Mouse (Mus musculus) lung, postnatal 0 days (tissue): ENCODE measurements around the gene Msi2. TPM values are rescaled to one million over a fixed set of nuclear protein-coding genes. Genes with fewer than 3 reads are reported as not detected.
A peak's percentile ranks its signal among the peaks of the same experiment; 100 is the strongest.

Experiments used
- ATAC-seq: fragments of 200-750 bp; cut with Nextera tagmentation; 2 replicates; pipeline ENCODE4 v1.8.0; 2017; ENCODE audit warnings: moderate library complexity
- DNase-seq: peaks from one replicate; pipeline ENCODE4 v3.0.0-alpha.2; 2016; ENCODE audit warnings: low spot score
- H3K27ac ChIP-seq: fragments of 300-500 bp; sonication (generic); 2 replicates; pipeline ENCODE4 v1.5.1; 2014; ENCODE audit warnings: antibody characterized with exemption, mild to moderate bottlenecking, low read length, mixed read lengths
- H3K27me3 ChIP-seq: fragments of 300-500 bp; sonication (generic); replicated peaks from 2 replicates; pipeline ENCODE4 v1.6.1; 2014; ENCODE audit warnings: low read length, mixed read lengths; ENCODE audit not compliant: insufficient read depth
- H3K36me3 ChIP-seq: fragments of 300-500 bp; sonication (generic); 2 replicates; pipeline ENCODE4 v1.6.1; 2014; ENCODE audit warnings: low read length, mixed read lengths; ENCODE audit not compliant: insufficient read depth
- H3K4me1 ChIP-seq: fragments of 300-500 bp; sonication (generic); 2 replicates; pipeline ENCODE4 v1.6.1; 2014; ENCODE audit warnings: antibody characterized with exemption, low read depth, low read length, mixed read lengths; ENCODE audit not compliant: insufficient read depth
- H3K4me2 ChIP-seq: fragments of 300-500 bp; sonication (generic); replicated peaks from 2 replicates; pipeline ENCODE4 v1.6.1; 2014; ENCODE audit warnings: low read depth, mild to moderate bottlenecking, low read length, moderate library complexity, mixed read lengths
- H3K4me3 ChIP-seq: fragments of 300-500 bp; sonication (generic); 2 replicates; pipeline ENCODE4 v1.5.1; 2014; ENCODE audit warnings: low read depth, low read length
- H3K9ac ChIP-seq: fragments of 300-500 bp; sonication (generic); replicated peaks from 2 replicates; pipeline ENCODE4 v1.6.1; 2014; ENCODE audit warnings: low read depth, mild to moderate bottlenecking
- H3K9me3 ChIP-seq: fragments of 300-500 bp; sonication (generic); 2 replicates; pipeline ENCODE4 v1.6.1; 2016; ENCODE audit warnings: low read length, mixed read lengths
- CTCF ChIP-seq: IDR thresholded peaks from 2 replicates; pipeline ENCODE4 v1.5.1; 2016; ENCODE audit warnings: antibody characterized with exemption, mild to moderate bottlenecking
- EP300 ChIP-seq: IDR thresholded peaks from 2 replicates; pipeline ENCODE4 v1.6.1; 2016; ENCODE audit warnings: antibody characterized with exemption, mild to moderate bottlenecking, control low read depth
- WGBS: fragments of 180-500 bp; shearing (Covaris S2); extraction: QIAGEN DNeasy Blood & Tissue Kit; methylation state at CpG from one replicate; pipeline ENCODE4 v1.1.7; 2014; 5-methylcytosine and 5-hydroxymethylcytosine counted together
- polyA plus RNA-seq: library from polyadenylated mRNA; unstranded; fragments of >200 nt; fragmentation: Nextera tagmentation; extraction: Ambion mirVana; gene quantifications from 2 replicates; pipeline ENCODE4 v1.2.1, GENCODE M21; 2015

Msi2 gene
- polyA plus RNA-seq, 1 experiment from 2014 or later: 12.6 TPM

GRCm38 (mm10) chr11:88356016-88356415 lies 362.3 kb downstream of the Msi2 start:
- no peak for DNase-seq
- Histone ChIP-seq H3K36me3 (0 out of 2 replicates have a peak, but pooled peaks cover 3% of the 10 kb centered on the region), H3K27ac (no peak overlapping the region), H3K4me2 (no peak overlapping the region), H3K27me3 (no peaks in the 10 kb centered on the region), H3K9me3 (no peaks in the 10 kb centered on the region), H3K4me1 (peaks cover 7% of the 10 kb centered on the region; the same call in 1 of the 2 replicates), H3K9ac (no peak overlapping the region), H3K4me3 (no peak overlapping the region)
- ATAC-seq: no peak
- WGBS: 75% methylated on average over 12 of the region's 12 CpGs
- TF ChIP-seq EP300: no peak
- no peak for TF ChIP-seq CTCF

- Histone ChIP-seq H3K4me1 (peaks cover 7% of the 10 kb centered on the region; the same call in 1 of the 2 replicates), H3K27me3 (no peaks in the 10 kb centered on the region), H3K4me3 (no peak overlapping the region), H3K4me2 (no peak overlapping the region), H3K27ac (no peak overlapping the region), H3K36me3 (0 out of 2 replicates have a peak, but pooled peaks cover 3% of the 10 kb centered on the region), H3K9ac (no peak overlapping the region), H3K9me3 (no peaks in the 10 kb centered on the region)
- WGBS: 91% methylated on average over 9 of the region's 9 CpGs
- TF ChIP-seq EP300 (no peak), CTCF (no peak)
- no peak for ATAC-seq
- DNase-seq: no peak
These were observed 363.5 kb downstream of the Msi2 start for GRCm38 (mm10) chr11:88354771-88355170.

GRCm38 (mm10) chr11:88351722-88352473 lies 366.4 kb downstream of the Msi2 start:
- Histone ChIP-seq H3K9ac (no peak overlapping the region), H3K36me3 (peaks cover 6% of the 10 kb centered on the region; the same call in 1 of the 2 replicates), H3K4me1 (peaks cover 7% of the 10 kb centered on the region; the same call in 1 of the 2 replicates), H3K4me3 (no peak overlapping the region), H3K9me3 (no peaks in the 10 kb centered on the region), H3K4me2 (no peak overlapping the region), H3K27ac (no peak overlapping the region), H3K27me3 (no peaks in the 10 kb centered on the region)
- DNase-seq (no peak), ATAC-seq (peak; percentile 20; the same call in 1 of the 2 replicates)
- TF ChIP-seq EP300 (no peak), CTCF (no peak)
- WGBS: 50% methylated on average over 3 of the region's 3 CpGs

GRCm38 (mm10) chr11:88348690-88349089 lies 369.6 kb downstream of the Msi2 start:
- H3K9ac ChIP-seq: no peak overlapping the region
- no peak overlapping the region for H3K27ac ChIP-seq
- H3K4me3 ChIP-seq: no peak overlapping the region
- DNase-seq: no peak
- TF ChIP-seq CTCF (no peak), EP300 (no peak)
- H3K36me3 ChIP-seq: peaks cover 3% of the 10 kb centered on the region; the same call in 1 of the 2 replicates
- 67% methylated on average over 23 of the region's 23 CpGs for WGBS
- no peaks in the 10 kb centered on the region for H3K9me3 ChIP-seq
- H3K4me2 ChIP-seq: no peak overlapping the region
- no peaks in the 10 kb centered on the region for H3K27me3 ChIP-seq
- H3K4me1 ChIP-seq: peaks cover 7% of the 10 kb centered on the region; the same call in 1 of the 2 replicates
- ATAC-seq: no peak

GRCm38 (mm10) chr11:88348056-88348455 lies 370.3 kb downstream of the Msi2 start:
- DNase-seq: no peak
- TF ChIP-seq CTCF (no peak), EP300 (no peak)
- H3K4me2 ChIP-seq: no peak overlapping the region
- no peaks in the 10 kb centered on the region for H3K9me3 ChIP-seq
- H3K36me3 ChIP-seq: peaks cover 3% of the 10 kb centered on the region; the same call in 1 of the 2 replicates
- H3K4me1 ChIP-seq: peaks cover 7% of the 10 kb centered on the region; the same call in 1 of the 2 replicates
- no peak overlapping the region for H3K9ac ChIP-seq
- H3K4me3 ChIP-seq: no peak overlapping the region
- ATAC-seq: no peak
- H3K27me3 ChIP-seq: no peaks in the 10 kb centered on the region
- H3K27ac ChIP-seq: no peak overlapping the region
- WGBS: 88% methylated on average over 3 of the region's 3 CpGs

GRCm38 (mm10) chr11:88346066-88346465 lies 372.2 kb downstream of the Msi2 start:
- 71% methylated on average over 5 of the region's 5 CpGs for WGBS
- H3K9ac ChIP-seq: no peak overlapping the region
- no peak for DNase-seq

More at GRCm38 (mm10) chr11:88346066-88346465, 372.2 kb downstream of the Msi2 start:
- no peak for ATAC-seq
- no peaks in the 10 kb centered on the region for H3K9me3 ChIP-seq
- TF ChIP-seq CTCF (no peak), EP300 (no peak)
- H3K4me1 ChIP-seq: no peaks in the 10 kb centered on the region
- no peak overlapping the region for H3K4me2 ChIP-seq
- H3K27me3 ChIP-seq: no peaks in the 10 kb centered on the region
- no peak overlapping the region for H3K4me3 ChIP-seq
- peaks cover 3% of the 10 kb centered on the region; the same call in 1 of the 2 replicates for H3K36me3 ChIP-seq
- no peak overlapping the region for H3K27ac ChIP-seq
